Mouse (Mus musculus): ENCODE data around the gene Zfhx3. TPM values are rescaled to one million over a fixed set of nuclear protein-coding genes. Genes with fewer than 3 reads are reported as not detected.

Zfhx3 gene
- polyA plus RNA-seq, 2 experiments: 0.25 to 0.65 TPM

DNA sequence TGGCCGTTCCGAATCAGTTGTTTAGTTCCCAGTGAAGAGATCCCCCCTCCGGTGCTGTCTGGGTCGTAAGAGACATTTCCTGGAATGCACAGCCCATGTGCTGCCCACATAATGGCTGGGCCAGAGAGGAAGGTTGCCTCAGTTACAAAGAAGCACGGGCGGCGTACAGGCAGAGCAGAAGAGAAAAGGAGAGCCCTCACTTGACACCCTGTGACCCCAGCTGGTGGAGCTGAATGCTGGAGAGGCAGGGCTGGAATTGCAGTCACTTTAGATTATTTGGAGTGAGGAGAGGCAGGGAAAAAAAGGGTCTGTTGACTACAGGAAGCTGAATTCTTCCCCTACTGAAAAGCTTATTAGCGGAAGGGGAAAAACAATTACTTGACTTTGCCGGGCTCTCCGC is 958.1 kb downstream of the Zfhx3 start:
- no peak overlapping the region for H3K27ac ChIP-seq
- H3K9me3 ChIP-seq (ENCODE audit: control insufficient read depth, low read length): no peaks in the 10 kb centered on the region
- no peak overlapping the region for H3K4me2 ChIP-seq (ENCODE audit: low read depth)
- ATAC-seq (ENCODE audit: insufficient read depth) (no peak), DNase-seq (ENCODE audit: low read depth in 3 of 3, low spot score in 3 of 3) (no peak)
- WGBS (ENCODE audit: insufficient replicate concordance): 63% methylated on average over 10 of the region's 10 CpGs
- no peak overlapping the region for H3K9ac ChIP-seq (replicated peaks)
- H3K4me3 ChIP-seq (ENCODE audit: insufficient read depth in 1 of 2, low read depth in 2 of 2, low read length in 2 of 2): no peak overlapping the region
- no peaks in the 10 kb centered on the region for H3K27me3 ChIP-seq (ENCODE audit: control insufficient read depth, insufficient read depth, low read length)
- H3K36me3 ChIP-seq (replicated peaks; ENCODE audit: control insufficient read depth, insufficient read depth, low read depth): no peaks in the 10 kb centered on the region
- 0 out of 4 replicates have a peak, but pooled peaks cover 0 to 2% of the 10 kb centered on the region in 2 experiments for H3K4me1 ChIP-seq (replicated peaks; ENCODE audit: control insufficient read depth in 2 of 2, insufficient read depth in 2 of 2, low read length in 1 of 2)
- no peak for TF ChIP-seq EP300 (IDR thresholded peaks at IDR 0.05; ENCODE audit: low read depth)
- no peak for TF ChIP-seq CTCF (IDR thresholded peaks at IDR 0.05; ENCODE audit: low read depth)

GRCm38 (mm10) chr8:108901208-108901607 is 958.8 kb downstream of the Zfhx3 start:
- Histone ChIP-seq H3K4me3 (ENCODE audit: insufficient read depth in 1 of 2, low read depth in 2 of 2, low read length in 2 of 2) (no peak overlapping the region), H3K9me3 (ENCODE audit: control insufficient read depth, low read length) (no peaks in the 10 kb centered on the region), H3K4me1 (replicated peaks; ENCODE audit: control insufficient read depth in 2 of 2, insufficient read depth in 2 of 2, low read length in 1 of 2) (0 out of 4 replicates have a peak, but pooled peaks cover 0 to 2% of the 10 kb centered on the region in 2 experiments), H3K4me2 (ENCODE audit: low read depth) (no peak overlapping the region), H3K36me3 (replicated peaks; ENCODE audit: control insufficient read depth, insufficient read depth, low read depth) (no peaks in the 10 kb centered on the region), H3K27ac (no peak overlapping the region), H3K9ac (replicated peaks) (no peak overlapping the region), H3K27me3 (ENCODE audit: control insufficient read depth, insufficient read depth, low read length) (no peaks in the 10 kb centered on the region)
- ATAC-seq (ENCODE audit: insufficient read depth) (no peak), DNase-seq (ENCODE audit: low read depth in 3 of 3, low spot score in 3 of 3) (no peak)
- TF ChIP-seq CTCF (IDR thresholded peaks at IDR 0.05; ENCODE audit: low read depth) (no peak), EP300 (IDR thresholded peaks at IDR 0.05; ENCODE audit: low read depth) (no peak)
- WGBS (ENCODE audit: insufficient replicate concordance): 44% methylated on average over 14 of the region's 14 CpGs

DNA sequence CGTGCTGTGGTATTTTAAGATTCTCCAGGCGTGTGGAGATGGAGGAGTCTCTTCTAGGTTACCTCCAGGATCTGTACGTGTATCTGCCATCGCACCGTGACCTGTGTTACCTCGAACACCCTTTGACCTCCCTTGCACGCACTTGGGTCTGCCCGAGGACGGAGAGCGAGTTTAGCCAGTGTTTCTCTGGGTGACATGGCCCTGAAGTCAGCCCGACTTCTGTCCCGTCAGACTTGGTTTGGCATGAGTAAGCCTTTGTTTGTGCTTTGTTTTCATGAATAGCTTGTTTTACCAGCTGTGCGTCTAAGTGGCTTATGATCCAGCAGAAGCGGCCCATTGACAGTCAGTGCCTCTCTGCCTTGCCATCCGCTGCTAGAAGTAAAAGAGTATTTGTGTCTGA is 961.1 kb downstream of the Zfhx3 start:
- Histone ChIP-seq H3K4me3 (ENCODE audit: insufficient read depth in 1 of 2, low read depth in 2 of 2, low read length in 2 of 2) (no peak overlapping the region), H3K4me1 (replicated peaks; ENCODE audit: control insufficient read depth in 2 of 2, insufficient read depth in 2 of 2, low read length in 1 of 2) (0 out of 4 replicates have a peak, but pooled peaks cover 0 to 2% of the 10 kb centered on the region in 2 experiments), H3K9ac (replicated peaks) (no peak overlapping the region), H3K9me3 (ENCODE audit: control insufficient read depth, low read length) (no peaks in the 10 kb centered on the region), H3K27me3 (ENCODE audit: control insufficient read depth, insufficient read depth, low read length) (no peaks in the 10 kb centered on the region), H3K4me2 (ENCODE audit: low read depth) (no peak overlapping the region), H3K36me3 (replicated peaks; ENCODE audit: control insufficient read depth, insufficient read depth, low read depth) (no peaks in the 10 kb centered on the region), H3K27ac (no peak overlapping the region)
- TF ChIP-seq CTCF (IDR thresholded peaks at IDR 0.05; ENCODE audit: low read depth) (no peak), EP300 (IDR thresholded peaks at IDR 0.05; ENCODE audit: low read depth) (no peak)
- DNase-seq (ENCODE audit: low read depth in 3 of 3, low spot score in 3 of 3) (no peak), ATAC-seq (ENCODE audit: insufficient read depth) (no peak)
- 73% methylated on average over 15 of the region's 15 CpGs for WGBS (ENCODE audit: insufficient replicate concordance)

DNA sequence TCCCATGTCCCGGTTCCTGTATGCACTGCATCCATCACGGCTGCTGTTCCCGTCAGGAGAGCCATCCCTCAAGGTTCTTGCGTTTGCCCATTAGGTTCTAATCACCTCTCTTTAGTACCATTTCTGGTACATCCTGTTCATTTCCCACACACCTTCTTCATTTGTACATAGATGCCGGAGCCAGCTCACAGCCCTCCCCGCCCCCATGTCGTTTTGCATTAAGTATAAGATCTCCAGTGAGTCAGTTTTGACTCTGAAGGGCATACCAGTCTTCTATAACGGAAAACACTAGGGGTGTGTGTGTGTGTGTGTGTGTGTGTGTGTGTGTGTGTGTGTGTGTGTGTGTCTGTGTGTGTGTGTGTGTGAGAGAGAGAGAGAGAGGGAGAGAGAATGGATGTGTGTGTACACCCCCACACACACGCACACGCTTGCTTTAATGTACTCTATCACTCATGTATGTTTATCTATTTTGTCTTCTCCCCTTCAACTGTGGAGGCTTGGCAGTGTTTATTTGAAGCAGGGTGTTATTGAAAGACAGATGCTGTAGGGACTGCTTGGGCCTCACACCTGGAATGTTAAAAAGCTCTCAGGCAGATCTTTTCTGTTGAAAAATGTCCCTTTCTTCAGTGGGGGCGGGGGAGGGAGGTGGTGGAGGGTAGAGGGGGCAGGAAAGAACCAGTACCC is 962.0 kb downstream of the Zfhx3 start:
- TF ChIP-seq CTCF (IDR thresholded peaks at IDR 0.05; ENCODE audit: low read depth): no peak
- TF ChIP-seq EP300 (IDR thresholded peaks at IDR 0.05; ENCODE audit: low read depth): no peak
- Histone ChIP-seq H3K9me3 (ENCODE audit: control insufficient read depth, low read length) (no peaks in the 10 kb centered on the region), H3K36me3 (replicated peaks; ENCODE audit: control insufficient read depth, insufficient read depth, low read depth) (no peaks in the 10 kb centered on the region), H3K27me3 (ENCODE audit: control insufficient read depth, insufficient read depth, low read length) (no peaks in the 10 kb centered on the region), H3K4me2 (ENCODE audit: low read depth) (no peak overlapping the region), H3K4me3 (ENCODE audit: insufficient read depth in 1 of 2, low read depth in 2 of 2, low read length in 2 of 2) (no peak overlapping the region), H3K27ac (no peak overlapping the region), H3K9ac (replicated peaks) (no peak overlapping the region), H3K4me1 (replicated peaks; ENCODE audit: control insufficient read depth in 2 of 2, insufficient read depth in 2 of 2, low read length in 1 of 2) (0 out of 4 replicates have a peak, but pooled peaks cover 0 to 2% of the 10 kb centered on the region in 2 experiments)
- 72% methylated on average over 11 of the region's 11 CpGs for WGBS (ENCODE audit: insufficient replicate concordance)
- no peak for DNase-seq (ENCODE audit: low read depth in 3 of 3, low spot score in 3 of 3)
- ATAC-seq (ENCODE audit: insufficient read depth): no peak

- 65% methylated on average over 9 of the region's 9 CpGs for WGBS (ENCODE audit: insufficient replicate concordance)
Observed at GRCm38 (mm10) chr8:108908066-108908465, 965.6 kb downstream of the Zfhx3 start.

More at GRCm38 (mm10) chr8:108908066-108908465, 965.6 kb downstream of the Zfhx3 start:
- Histone ChIP-seq H3K9ac (replicated peaks) (no peak overlapping the region), H3K27ac (no peak overlapping the region), H3K36me3 (replicated peaks; ENCODE audit: control insufficient read depth, insufficient read depth, low read depth) (no peaks in the 10 kb centered on the region), H3K4me2 (ENCODE audit: low read depth) (no peak overlapping the region), H3K27me3 (ENCODE audit: control insufficient read depth, insufficient read depth, low read length) (no peaks in the 10 kb centered on the region), H3K9me3 (ENCODE audit: control insufficient read depth, low read length) (no peaks in the 10 kb centered on the region), H3K4me1 (replicated peaks; ENCODE audit: control insufficient read depth in 2 of 2, insufficient read depth in 2 of 2, low read length in 1 of 2) (0 out of 4 replicates have a peak, but pooled peaks cover 0 to 7% of the 10 kb centered on the region in 2 experiments), H3K4me3 (ENCODE audit: insufficient read depth in 1 of 2, low read depth in 2 of 2, low read length in 2 of 2) (no peak overlapping the region)
- DNase-seq (ENCODE audit: low read depth in 3 of 3, low spot score in 3 of 3): no peak
- ATAC-seq (ENCODE audit: insufficient read depth): no peak
- TF ChIP-seq CTCF (IDR thresholded peaks at IDR 0.05; ENCODE audit: low read depth): no peak
- no peak for TF ChIP-seq EP300 (IDR thresholded peaks at IDR 0.05; ENCODE audit: low read depth)

All from liver, embryonic 14.5 days (tissue).